18 mouse cellular contexts compared by ENCODE assay signal in genomic region chr1:38582328-38582727, GRCm38 (mm10).
"Had no signal": no experiment of that assay in that cellular context is flagged by ENCODE, and none has a peak within 500 bp of the region (broad histone marks: within the 10 kb centered on the region; RNA-seq: fewer than 3 reads in every experiment).

No protein-coding gene starts in this region.

- H3K9ac ChIP-seq: lung, embryonic 14.5 days; neural tube, embryonic 13.5 days; neural tube, embryonic 15.5 days had no signal

- H3K4me1 ChIP-seq: midbrain, embryonic 10.5 days had no signal

- ATAC-seq: midbrain, embryonic 16.5 days had no signal

- DNase-seq: lung, adult 18-20 months; lung, embryonic 14.5 days; lung, postnatal 10 days; lung, postnatal 4 days; midbrain, embryonic 14.5 days; retina, postnatal 1 day; right cerebral cortex, adult 18-20 months; right cerebral cortex, postnatal 25 days; right cerebral cortex, postnatal 4 days; spleen, adult 18-20 months; thymus, adult 18-20 months; thymus, postnatal 14 days; thymus, postnatal 36 days had no signal

- H3K27me3 ChIP-seq: neural tube, embryonic 13.5 days; neural tube, embryonic 15.5 days had no signal

- H3K27ac ChIP-seq: midbrain, embryonic 10.5 days; neural tube, embryonic 13.5 days; neural tube, embryonic 15.5 days had no signal

- H3K36me3 ChIP-seq: midbrain, embryonic 10.5 days; neural tube, embryonic 15.5 days had no signal

- H3K4me2 ChIP-seq: lung, embryonic 14.5 days; neural tube, embryonic 13.5 days; neural tube, embryonic 15.5 days had no signal

- H3K4me3 ChIP-seq: midbrain, embryonic 10.5 days; myocyte; neural tube, embryonic 13.5 days; neural tube, embryonic 15.5 days had no signal

- H3K9me3 ChIP-seq: neural tube, embryonic 13.5 days; neural tube, embryonic 15.5 days had no signal
